In the genomic region with DNA sequence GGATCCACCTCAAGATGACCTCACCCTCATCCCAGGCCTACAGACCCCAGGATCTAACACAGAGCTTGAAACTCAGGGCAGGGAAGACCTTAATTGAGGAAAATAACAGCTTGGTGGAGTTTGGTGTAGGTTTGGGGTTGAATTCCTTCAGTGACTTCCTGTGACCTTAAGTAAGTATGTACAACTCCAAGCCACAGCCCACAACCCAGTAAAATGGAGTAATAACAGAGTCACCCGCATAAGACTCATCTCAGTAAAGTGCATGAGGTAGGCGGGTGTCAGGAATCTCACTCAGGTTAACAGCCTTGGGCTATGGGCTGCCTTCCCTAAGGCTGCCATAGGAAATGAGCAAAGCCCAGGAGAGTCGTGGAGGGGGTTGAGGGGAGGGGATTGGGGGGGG, we compare ENCODE assay signal across 18 mouse cellular contexts.
"Had no signal": no experiment of that assay in that cellular context is flagged by ENCODE, and none has a peak within 500 bp of the region (broad histone marks: within the 10 kb centered on the region; RNA-seq: fewer than 3 reads in every experiment).

No protein-coding gene starts in this region.

- ATAC-seq: liver, embryonic 12.5 days; midbrain, embryonic 13.5 days had no signal

- H3K27ac ChIP-seq: limb, embryonic 10.5 days; limb, embryonic 13.5 days; liver, embryonic 12.5 days; liver, embryonic 15.5 days; lung, embryonic 15.5 days; midbrain, embryonic 13.5 days; stomach, postnatal 0 days had no signal

- H3K4me3 ChIP-seq: limb, embryonic 10.5 days; limb, embryonic 13.5 days; liver, embryonic 12.5 days; liver, embryonic 15.5 days; lung, embryonic 15.5 days; midbrain, embryonic 13.5 days had no signal

- DNase-seq: kidney, adult 9 months; kidney, postnatal 14 days; kidney, postnatal 4 days; liver; lung, adult 18-20 months; lung, postnatal 10 days; lung, postnatal 36 days; right cerebral cortex, adult 18-20 months; right cerebral cortex, postnatal 14 days; right cerebral cortex, postnatal 4 days; thymus, postnatal 25 days had no signal

- H3K36me3 ChIP-seq: limb, embryonic 10.5 days; limb, embryonic 13.5 days; liver, embryonic 12.5 days; liver, embryonic 15.5 days; lung, embryonic 15.5 days; midbrain, embryonic 13.5 days had no signal
